Mouse (Mus musculus): ENCODE measurements around the gene Ccni. TPM values are rescaled to one million over a fixed set of nuclear protein-coding genes. Genes with fewer than 3 reads are reported as not detected.

Gene Ccni
- polyA plus RNA-seq, 1 experiment from 2014 or later, result 107 TPM

DNA sequence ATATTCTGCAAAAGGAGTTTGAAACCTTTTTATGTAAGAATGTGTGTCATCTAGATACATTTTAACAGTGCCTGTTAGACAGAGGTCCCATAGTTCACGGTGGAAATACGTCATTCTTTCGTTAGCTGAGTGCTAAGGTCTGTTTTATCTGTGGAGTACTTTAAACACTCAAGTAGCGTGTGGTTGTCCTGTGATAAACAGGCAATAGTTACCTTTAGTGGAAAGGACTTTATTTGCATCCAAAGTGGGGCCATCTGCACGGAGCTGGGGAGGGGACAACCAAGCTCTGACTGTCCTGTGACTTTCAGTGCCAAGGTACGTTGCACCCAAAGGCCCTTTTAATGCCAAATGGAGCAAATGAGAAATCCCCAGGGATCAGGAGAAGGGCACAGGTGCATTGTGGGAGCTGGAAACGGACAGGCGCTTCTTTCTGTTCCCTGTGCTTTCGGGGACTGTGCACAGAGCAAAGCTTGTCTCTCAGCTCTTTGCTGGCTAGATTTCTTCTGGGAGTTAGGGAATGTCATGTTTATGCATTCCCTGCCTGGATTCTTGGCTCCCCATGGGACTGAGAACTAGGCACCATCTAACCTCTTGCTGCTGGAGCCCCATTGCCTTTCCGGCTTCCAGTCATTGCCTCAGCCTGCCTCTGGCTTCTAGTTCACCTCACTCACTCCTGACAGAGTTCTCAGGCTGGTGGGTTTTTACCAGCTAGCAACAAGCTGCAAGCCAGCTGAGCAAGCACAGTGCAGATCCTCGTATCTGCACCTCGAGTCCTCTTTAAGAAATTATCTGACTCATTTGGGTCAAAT is 56.1 kb downstream of the Ccni start:
- no peak overlapping the region for H3K9ac ChIP-seq (ENCODE audit: low read length)

DNA sequence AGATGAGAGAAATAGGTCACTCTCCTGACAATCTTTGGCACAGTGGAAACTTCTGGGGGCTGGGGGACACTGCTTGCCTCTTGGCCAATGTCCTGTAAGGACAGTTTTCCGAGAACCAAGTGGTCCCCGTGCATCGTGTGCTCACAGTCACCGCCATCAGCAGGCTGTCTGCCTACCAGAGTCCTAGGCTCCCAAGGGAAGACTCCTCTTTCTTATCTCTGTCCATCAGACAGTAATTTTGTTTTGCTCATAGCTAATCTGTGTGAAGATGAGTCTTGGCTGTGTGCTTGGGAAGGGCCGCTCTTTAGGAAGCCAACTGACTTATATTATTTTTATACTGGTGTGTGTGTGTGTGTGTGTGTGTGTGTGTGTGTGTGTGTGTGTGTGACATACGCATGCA is 60.8 kb downstream of the Ccni start:
- no peak overlapping the region for H3K4me3 ChIP-seq (ENCODE audit: low read length)
- no peak overlapping the region for H3K9ac ChIP-seq (ENCODE audit: low read length)
- no peak for ATAC-seq (ENCODE audit: low read depth)
- H3K4me2 ChIP-seq (ENCODE audit: low read depth, low read length), result no peak overlapping the region
- no peaks in the 10 kb centered on the region for H3K27me3 ChIP-seq (ENCODE audit: control insufficient read depth, insufficient read depth, low read depth, low read length)
- no peaks in the 10 kb centered on the region for H3K9me3 ChIP-seq (ENCODE audit: control insufficient read depth, low read length)
- WGBS, result 68% methylated on average over 6 of the region's 6 CpGs
- H3K27ac ChIP-seq (ENCODE audit: low read length), result no peak overlapping the region
- H3K36me3 ChIP-seq (ENCODE audit: control insufficient read depth, insufficient read depth, low read length), result peaks cover 2% of the 10 kb centered on the region; the same call in 1 of the 2 replicates
- peaks cover 40% of the 10 kb centered on the region for H3K4me1 ChIP-seq (replicated peaks; ENCODE audit: control insufficient read depth, insufficient read depth, low read length)

More for the DNA sequence above, 56.1 kb downstream of the Ccni start:
- no peak overlapping the region for H3K4me3 ChIP-seq (ENCODE audit: low read length)
- peak overlapping the region; percentile 64 for H3K27ac ChIP-seq (ENCODE audit: low read length)
- WGBS, result 55% methylated on average over 12 of the region's 12 CpGs
- peaks cover 38% of the 10 kb centered on the region for H3K4me1 ChIP-seq (replicated peaks; ENCODE audit: control insufficient read depth, insufficient read depth, low read length)
- H3K4me2 ChIP-seq (ENCODE audit: low read depth, low read length), result no peak overlapping the region
- no peaks in the 10 kb centered on the region; the same call in 1 of the 2 replicates for H3K36me3 ChIP-seq (ENCODE audit: control insufficient read depth, insufficient read depth, low read length)
- no peaks in the 10 kb centered on the region for H3K27me3 ChIP-seq (ENCODE audit: control insufficient read depth, insufficient read depth, low read depth, low read length)
- peak; percentile 21; the same call in 1 of the 2 replicates for ATAC-seq (ENCODE audit: low read depth)
- no peaks in the 10 kb centered on the region for H3K9me3 ChIP-seq (ENCODE audit: control insufficient read depth, low read length)

DNA sequence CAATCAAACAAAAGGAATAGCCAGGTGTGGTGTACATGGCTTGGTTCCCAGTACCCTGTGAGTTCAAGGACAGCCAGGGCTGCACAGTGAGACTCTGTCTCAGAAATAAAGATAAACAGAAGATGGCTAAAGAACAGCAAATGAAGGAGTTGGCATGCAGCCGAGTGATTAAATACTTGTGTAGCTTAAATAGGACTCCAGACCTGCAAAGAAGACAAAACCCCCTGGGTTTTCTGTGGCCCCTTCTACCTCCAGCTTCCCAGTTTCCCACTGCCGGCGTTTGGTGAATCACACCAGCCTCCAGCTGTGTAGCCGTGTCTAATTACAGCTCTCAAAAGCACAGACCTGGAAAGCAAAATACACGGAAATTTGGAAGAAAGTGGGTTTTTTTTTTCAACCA is 61.4 kb downstream of the Ccni start:
- no peak overlapping the region for H3K4me3 ChIP-seq (ENCODE audit: low read length)
- peaks cover 2% of the 10 kb centered on the region; the same call in 1 of the 2 replicates for H3K36me3 ChIP-seq (ENCODE audit: control insufficient read depth, insufficient read depth, low read length)
- H3K9ac ChIP-seq (ENCODE audit: low read length), result no peak overlapping the region
- H3K27ac ChIP-seq (ENCODE audit: low read length), result no peak overlapping the region
- no peaks in the 10 kb centered on the region for H3K9me3 ChIP-seq (ENCODE audit: control insufficient read depth, low read length)
- H3K4me2 ChIP-seq (ENCODE audit: low read depth, low read length), result no peak overlapping the region
- no peaks in the 10 kb centered on the region for H3K27me3 ChIP-seq (ENCODE audit: control insufficient read depth, insufficient read depth, low read depth, low read length)
- peaks cover 34% of the 10 kb centered on the region for H3K4me1 ChIP-seq (replicated peaks; ENCODE audit: control insufficient read depth, insufficient read depth, low read length)
- no peak for ATAC-seq (ENCODE audit: low read depth)
- WGBS, result 26% methylated on average over 5 of the region's 5 CpGs

- H3K27ac ChIP-seq (ENCODE audit: low read length), result no peak overlapping the region
- no peaks in the 10 kb centered on the region for H3K27me3 ChIP-seq (ENCODE audit: control insufficient read depth, insufficient read depth, low read depth, low read length)
- WGBS, result 33% methylated on average over 12 of the region's 12 CpGs
- no peak overlapping the region for H3K4me2 ChIP-seq (ENCODE audit: low read depth, low read length)
- no peak overlapping the region for H3K4me3 ChIP-seq (ENCODE audit: low read length)
- ATAC-seq (ENCODE audit: low read depth), result 0 out of 2 replicates have a peak, but pooled peaks have one; percentile 16
- H3K9ac ChIP-seq (ENCODE audit: low read length), result no peak overlapping the region
- H3K36me3 ChIP-seq (ENCODE audit: control insufficient read depth, insufficient read depth, low read length), result peaks cover 2% of the 10 kb centered on the region; the same call in 1 of the 2 replicates
- H3K9me3 ChIP-seq (ENCODE audit: control insufficient read depth, low read length), result no peaks in the 10 kb centered on the region
- peaks cover 34% of the 10 kb centered on the region for H3K4me1 ChIP-seq (replicated peaks; ENCODE audit: control insufficient read depth, insufficient read depth, low read length)
Measured at GRCm38 (mm10) chr5:93143360-93144091, 62.8 kb downstream of the Ccni start.

GRCm38 (mm10) chr5:93140747-93141146 is 65.5 kb downstream of the Ccni start:
- Histone ChIP-seq H3K4me3 (ENCODE audit: low read length) (no peak overlapping the region), H3K4me1 (replicated peaks; ENCODE audit: control insufficient read depth, insufficient read depth, low read length) (peaks cover 31% of the 10 kb centered on the region), H3K36me3 (ENCODE audit: control insufficient read depth, insufficient read depth, low read length) (peaks cover 6% of the 10 kb centered on the region; the same call in 1 of the 2 replicates), H3K27me3 (ENCODE audit: control insufficient read depth, insufficient read depth, low read depth, low read length) (no peaks in the 10 kb centered on the region), H3K27ac (ENCODE audit: low read length) (no peak overlapping the region), H3K9me3 (ENCODE audit: control insufficient read depth, low read length) (no peaks in the 10 kb centered on the region), H3K4me2 (ENCODE audit: low read depth, low read length) (no peak overlapping the region), H3K9ac (ENCODE audit: low read length) (no peak overlapping the region)
- 76% methylated on average over 5 of the region's 5 CpGs for WGBS
- ATAC-seq (ENCODE audit: low read depth), result no peak

- no peak overlapping the region for H3K9ac ChIP-seq (ENCODE audit: low read length)
- ATAC-seq (ENCODE audit: low read depth), result no peak
- H3K27ac ChIP-seq (ENCODE audit: low read length), result no peak overlapping the region
- H3K27me3 ChIP-seq (ENCODE audit: control insufficient read depth, insufficient read depth, low read depth, low read length), result no peaks in the 10 kb centered on the region
- H3K4me3 ChIP-seq (ENCODE audit: low read length), result no peak overlapping the region
- H3K9me3 ChIP-seq (ENCODE audit: control insufficient read depth, low read length), result no peaks in the 10 kb centered on the region
- peaks cover 24% of the 10 kb centered on the region for H3K4me1 ChIP-seq (replicated peaks; ENCODE audit: control insufficient read depth, insufficient read depth, low read length)
- 86% methylated on average over 9 of the region's 9 CpGs for WGBS
- H3K4me2 ChIP-seq (ENCODE audit: low read depth, low read length), result no peak overlapping the region
- H3K36me3 ChIP-seq (ENCODE audit: control insufficient read depth, insufficient read depth, low read length), result peaks cover 6% of the 10 kb centered on the region; the same call in 1 of the 2 replicates
Measured at GRCm38 (mm10) chr5:93139350-93139749, 66.9 kb downstream of the Ccni start.

DNA sequence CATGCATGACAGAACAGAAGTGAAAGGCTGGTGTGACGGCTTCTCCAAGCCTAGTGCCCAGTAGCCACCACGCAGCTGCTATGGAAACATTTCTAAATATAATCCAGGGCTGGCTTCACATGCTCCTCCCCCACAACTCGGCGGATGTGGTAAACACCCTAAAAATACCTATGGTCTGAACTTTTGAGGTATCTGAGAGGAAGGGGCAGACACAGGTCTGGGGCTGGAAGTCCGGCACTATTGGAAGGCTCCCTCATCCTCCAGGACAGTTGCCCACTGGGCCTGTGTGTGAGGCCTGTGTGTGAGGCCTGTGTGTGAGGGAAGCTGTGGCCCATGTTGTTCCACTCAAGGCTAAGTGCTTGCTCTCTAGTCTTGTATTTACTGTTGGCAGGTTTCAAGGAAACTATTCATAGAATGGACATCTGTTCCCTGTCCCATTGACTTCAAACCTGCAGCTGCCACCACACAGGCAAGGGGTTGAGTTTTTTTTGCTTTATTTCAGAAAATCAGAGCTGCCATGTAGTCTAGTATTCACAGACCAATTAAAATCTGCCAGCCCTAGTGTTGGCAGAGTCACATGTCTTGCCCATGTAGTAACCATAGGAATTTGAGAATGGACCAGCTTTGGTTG is 69.2 kb downstream of the Ccni start:
- Histone ChIP-seq H3K4me2 (ENCODE audit: low read depth, low read length) (no peak overlapping the region), H3K4me3 (ENCODE audit: low read length) (no peak overlapping the region), H3K9me3 (ENCODE audit: control insufficient read depth, low read length) (no peaks in the 10 kb centered on the region), H3K4me1 (replicated peaks; ENCODE audit: control insufficient read depth, insufficient read depth, low read length) (peaks cover 24% of the 10 kb centered on the region), H3K27ac (ENCODE audit: low read length) (peak overlapping the region; percentile 72), H3K36me3 (ENCODE audit: control insufficient read depth, insufficient read depth, low read length) (peaks cover 6% of the 10 kb centered on the region; the same call in 1 of the 2 replicates), H3K9ac (ENCODE audit: low read length) (no peak overlapping the region), H3K27me3 (ENCODE audit: control insufficient read depth, insufficient read depth, low read depth, low read length) (no peaks in the 10 kb centered on the region)
- peak; percentile 53 for ATAC-seq (ENCODE audit: low read depth)
- WGBS, result 40% methylated on average over 5 of the region's 5 CpGs

DNA sequence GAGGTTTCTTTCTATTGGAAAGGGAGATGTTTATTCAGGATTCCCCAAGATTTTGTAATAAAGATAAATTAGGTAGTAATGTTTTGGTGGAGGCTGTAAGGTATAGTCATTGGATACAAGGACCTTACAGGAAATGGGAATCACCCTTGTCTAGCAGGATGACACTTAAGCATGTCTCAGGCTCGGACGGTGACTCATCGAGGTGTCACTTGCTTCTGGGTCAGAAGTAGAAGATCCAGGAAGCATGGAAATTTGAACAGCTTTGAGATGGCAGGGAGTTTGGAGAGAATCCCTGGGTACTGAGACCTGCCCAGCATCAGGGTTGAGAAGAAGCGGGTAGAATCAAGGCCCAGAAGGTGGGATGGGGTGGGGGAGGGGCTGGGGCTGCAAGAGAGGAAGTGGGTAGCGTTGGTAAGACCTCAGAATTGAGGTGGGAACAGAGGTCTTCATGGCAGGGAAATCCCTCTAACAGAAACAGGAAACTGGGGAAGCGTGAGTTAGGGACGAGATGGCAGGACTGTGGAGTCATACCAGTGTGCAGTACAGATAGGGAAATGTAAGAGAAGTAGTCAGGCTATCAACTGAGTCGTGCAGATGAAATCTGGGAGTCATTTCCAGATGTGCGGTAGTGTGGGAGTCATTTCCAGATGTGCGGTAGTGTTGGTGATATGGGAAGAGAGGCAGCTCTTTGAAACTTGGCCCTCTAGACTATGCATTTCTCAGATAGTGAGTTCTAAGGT is 70.8 kb downstream of the Ccni start:
- H3K4me1 ChIP-seq (replicated peaks; ENCODE audit: control insufficient read depth, insufficient read depth, low read length), result peaks cover 38% of the 10 kb centered on the region
- H3K4me3 ChIP-seq (ENCODE audit: low read length), result no peak overlapping the region
- H3K27me3 ChIP-seq (ENCODE audit: control insufficient read depth, insufficient read depth, low read depth, low read length), result no peaks in the 10 kb centered on the region
- H3K27ac ChIP-seq (ENCODE audit: low read length), result no peak overlapping the region
- H3K36me3 ChIP-seq (ENCODE audit: control insufficient read depth, insufficient read depth, low read length), result peaks cover 4% of the 10 kb centered on the region; the same call in 1 of the 2 replicates
- no peaks in the 10 kb centered on the region for H3K9me3 ChIP-seq (ENCODE audit: control insufficient read depth, low read length)
- no peak for ATAC-seq (ENCODE audit: low read depth)
- no peak overlapping the region for H3K9ac ChIP-seq (ENCODE audit: low read length)
- WGBS, result 54% methylated on average over 10 of the region's 10 CpGs
- H3K4me2 ChIP-seq (ENCODE audit: low read depth, low read length), result no peak overlapping the region
